Mouse (Mus musculus) brain, embryonic 14.5 days (tissue): ENCODE measurements around the gene Bpifb9b.

ENCODE experiments used
- CTCF ChIP-seq: fragments of 200-500 bp; IDR thresholded peaks from 2 replicates; pipeline ENCODE4 v1.5.1; 2012; ENCODE audit warnings: inconsistent platforms, mild to moderate bottlenecking, moderate library complexity, borderline replicate concordance; ENCODE audit not compliant: insufficient read depth, insufficient read length; ENCODE audit errors: extremely low read depth
- POLR2A ChIP-seq: fragments of 200-500 bp; IDR thresholded peaks from 2 replicates; pipeline ENCODE4 v1.6.1; 2012; ENCODE audit warnings: mild to moderate bottlenecking, inconsistent platforms, borderline replicate concordance; ENCODE audit not compliant: poor library complexity, insufficient read depth, insufficient read length, severe bottlenecking; ENCODE audit errors: extremely low read depth

- TF ChIP-seq POLR2A (no peak), CTCF (no peak)
Measured at GRCm38 (mm10) chr2:154335572-154335971, 28.5 kb downstream of the Bpifb9b start.
